Mouse (Mus musculus) bone marrow, adult 2 months (tissue): ENCODE measurements around the gene Ssh2. TPM values are rescaled to one million over a fixed set of nuclear protein-coding genes. Genes with fewer than 3 reads are reported as not detected.
"Not testable (repeated sequence)": the region's sequence is repeated elsewhere in the genome, so short reads cannot be mapped to it uniquely, and the experiment has no call there.

Experiments used
- H3K27ac ChIP-seq: fragments of 200-500 bp; 2 replicates; pipeline ENCODE4 v1.5.1; 2012; ENCODE audit warnings: low read depth, mild to moderate bottlenecking, control low read depth, inconsistent platforms, low read length; ENCODE audit not compliant: control insufficient read depth, poor library complexity, insufficient read depth
- H3K4me1 ChIP-seq: fragments of 200-500 bp; 2 replicates; pipeline ENCODE4 v1.6.1; 2011; ENCODE audit warnings: low read length; ENCODE audit not compliant: control insufficient read depth, insufficient read depth
- H3K4me3 ChIP-seq: fragments of 200-500 bp; replicated peaks from 2 replicates; pipeline ENCODE3; 2011; ENCODE audit warnings: mild to moderate bottlenecking, low read depth, low read length, control low read depth; ENCODE audit not compliant: control insufficient read depth
- CTCF ChIP-seq: fragments of 200-500 bp; IDR thresholded peaks from 2 replicates; pipeline ENCODE4 v1.5.1; 2011; ENCODE audit warnings: low read length, control low read depth; ENCODE audit not compliant: control insufficient read depth, insufficient read depth
- POLR2A ChIP-seq: fragments of 200-500 bp; IDR thresholded peaks from 2 replicates; pipeline ENCODE4 v1.6.1; 2011; ENCODE audit warnings: low read depth, mild to moderate bottlenecking, control low read depth, low read length, borderline replicate concordance; ENCODE audit not compliant: control insufficient read depth
- WGBS: fragments of 180-500 bp; shearing (Covaris S2); methylation state at CpG from one replicate; pipeline ENCODE4 v1.1.7; 2018; 5-methylcytosine and 5-hydroxymethylcytosine counted together
- polyA plus RNA-seq: library from polyadenylated mRNA; stranded (reverse); fragments of >200 nt; gene quantifications from 2 replicates; pipeline ENCODE4 v1.2.4, GENCODE M21; 2011; ENCODE audit warnings: low replicate concordance; ENCODE audit not compliant: missing spikeins, insufficient read depth, insufficient read length

Ssh2 gene
- polyA plus RNA-seq, 1 experiment: 21.8 TPM

DNA sequence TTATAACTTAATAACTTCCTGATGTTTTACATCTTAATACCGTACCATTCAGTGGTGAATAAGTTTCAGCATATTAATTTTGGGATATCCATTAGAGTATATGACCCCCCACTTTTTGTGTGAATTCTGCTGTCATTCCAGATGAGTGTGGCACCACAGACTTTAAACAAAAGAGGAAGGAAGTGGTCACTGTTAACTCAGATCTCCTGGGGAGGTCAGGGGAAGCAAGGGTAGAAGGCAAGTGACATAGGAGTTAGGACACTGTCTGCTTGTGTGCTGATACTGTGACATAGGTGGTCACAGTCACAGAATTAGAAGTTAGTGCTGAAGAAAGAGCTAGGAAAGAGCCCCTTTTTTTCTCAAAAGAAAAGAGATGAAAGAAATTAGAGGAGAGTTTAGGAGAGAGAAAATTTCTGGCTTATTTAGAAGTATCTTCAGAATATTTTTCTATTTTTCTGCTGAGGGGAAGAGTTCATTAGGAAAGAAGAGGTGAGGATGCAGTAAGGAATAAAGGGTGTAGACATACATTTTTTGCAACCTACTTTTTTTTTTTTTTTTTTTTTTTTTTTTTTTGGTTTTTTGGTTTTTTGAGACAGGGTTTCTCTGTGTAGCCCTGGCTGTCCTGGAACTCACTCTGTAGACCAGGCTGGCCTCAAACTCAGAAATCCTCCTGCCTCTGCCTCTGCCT lies 23.7 kb downstream of the Ssh2 start:
- Histone ChIP-seq H3K4me3 (no peak overlapping the region), H3K27ac (peak overlapping the region; percentile 49), H3K4me1 (peaks cover 3% of the 10 kb centered on the region)
- TF ChIP-seq POLR2A: no peak
- TF ChIP-seq CTCF: no peak
- 19% methylated on average over 1 of the region's 1 CpGs for WGBS

- WGBS: 50% methylated on average over 7 of the region's 7 CpGs
- peak overlapping the region; percentile 49 for H3K27ac ChIP-seq
Measured at GRCm38 (mm10) chr11:77240466-77241246, 24.6 kb downstream of the Ssh2 start.

DNA sequence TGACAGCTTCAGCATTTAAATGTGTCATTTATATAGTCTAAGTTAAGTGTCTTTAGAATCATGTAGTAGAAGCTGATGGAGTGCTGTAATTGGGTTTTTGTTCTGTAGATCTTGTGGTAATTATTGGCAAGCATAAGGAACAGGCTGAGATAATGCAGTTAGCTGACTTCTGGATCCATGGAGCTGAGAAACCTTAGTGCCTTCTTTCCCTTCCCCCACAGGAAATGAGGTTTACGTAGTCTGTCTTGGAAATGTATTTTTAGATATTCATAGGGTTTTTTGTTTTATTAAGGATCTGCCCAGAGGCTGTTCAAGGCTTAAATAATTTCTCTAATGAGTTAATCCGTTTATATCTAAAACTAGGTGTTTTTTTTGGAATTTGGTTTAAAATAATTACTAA lies 26.8 kb downstream of the Ssh2 start:
- Histone ChIP-seq H3K4me3 (no peak overlapping the region), H3K4me1 (peaks cover 3% of the 10 kb centered on the region), H3K27ac (no peak overlapping the region)
- WGBS: 36% methylated on average over 2 of the region's 2 CpGs
- no peak for TF ChIP-seq POLR2A
- TF ChIP-seq CTCF: no peak

More at GRCm38 (mm10) chr11:77240466-77241246, 24.6 kb downstream of the Ssh2 start:
- no peak for TF ChIP-seq POLR2A
- TF ChIP-seq CTCF: no peak
- Histone ChIP-seq H3K4me1 (peaks cover 3% of the 10 kb centered on the region), H3K4me3 (no peak overlapping the region)

DNA sequence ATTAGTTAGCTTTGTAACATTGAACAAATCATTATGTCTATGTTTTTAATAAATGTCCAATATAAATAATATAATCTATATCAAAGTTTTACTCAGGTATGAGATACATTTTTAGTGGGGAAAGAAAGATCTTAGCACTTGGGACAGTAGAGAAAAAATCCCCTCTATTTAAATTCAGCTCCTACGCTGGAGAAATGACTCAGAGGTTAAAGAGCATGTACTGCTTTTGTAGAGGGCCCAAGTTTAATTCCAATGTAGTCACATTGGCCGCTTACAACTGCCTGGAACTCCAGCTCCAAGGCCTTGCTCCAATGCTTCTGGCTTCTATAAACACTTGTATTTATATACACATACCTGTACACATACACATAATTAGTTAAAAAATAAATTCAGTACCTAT lies 36.7 kb downstream of the Ssh2 start:
- 79% methylated on average over 2 of the region's 2 CpGs for WGBS
- H3K4me3 ChIP-seq: no peak overlapping the region
- no peak overlapping the region for H3K27ac ChIP-seq
- H3K4me1 ChIP-seq: no peaks in the 10 kb centered on the region; the same call in 1 of the 2 replicates
- no peak for TF ChIP-seq CTCF
- TF ChIP-seq POLR2A: no peak

DNA sequence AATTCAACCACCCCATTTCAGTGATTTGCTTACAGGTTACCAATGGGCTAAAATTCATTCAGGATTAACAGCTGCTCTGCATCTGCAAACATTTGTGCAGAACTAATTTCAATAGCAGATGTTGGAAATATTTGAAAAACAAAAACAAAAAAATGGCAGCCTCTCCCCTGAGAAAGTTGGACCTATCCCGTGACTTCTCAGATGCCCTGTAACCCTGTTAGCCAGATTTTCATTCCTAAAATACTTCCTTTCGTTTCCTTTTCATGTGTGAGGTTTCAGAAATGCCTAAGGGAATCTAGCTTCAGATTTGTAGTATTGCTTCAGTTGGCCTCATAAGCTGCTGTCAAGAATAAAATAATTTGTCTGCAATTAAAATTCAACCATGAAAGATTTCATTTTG lies 43.4 kb downstream of the Ssh2 start:
- no peak overlapping the region for H3K27ac ChIP-seq
- H3K4me3 ChIP-seq: no peak overlapping the region
- WGBS: 93% methylated on average over 2 of the region's 2 CpGs
- TF ChIP-seq CTCF (no peak), POLR2A (no peak)
- no peaks in the 10 kb centered on the region for H3K4me1 ChIP-seq

- no peak overlapping the region for H3K4me3 ChIP-seq
- TF ChIP-seq CTCF (no peak), POLR2A (no peak)
- H3K27ac ChIP-seq: no peak overlapping the region
- WGBS: 82% methylated on average over 2 of the region's 2 CpGs
- no peaks in the 10 kb centered on the region for H3K4me1 ChIP-seq
Measured at GRCm38 (mm10) chr11:77267401-77267800, 51.3 kb downstream of the Ssh2 start.

- Histone ChIP-seq H3K27ac (no peak overlapping the region), H3K4me1 (no peaks in the 10 kb centered on the region), H3K4me3 (no peak overlapping the region)
- WGBS: 46% methylated on average over 2 of the region's 2 CpGs
- no peak for TF ChIP-seq CTCF
- TF ChIP-seq POLR2A: no peak
Measured at GRCm38 (mm10) chr11:77276000-77276399, 59.9 kb downstream of the Ssh2 start.

GRCm38 (mm10) chr11:77278538-77278937 lies 62.5 kb downstream of the Ssh2 start:
- not testable (repeated sequence) for H3K4me3 ChIP-seq, H3K27ac ChIP-seq, H3K4me1 ChIP-seq
- 83% methylated on average over 1 of the region's 1 CpGs for WGBS

DNA sequence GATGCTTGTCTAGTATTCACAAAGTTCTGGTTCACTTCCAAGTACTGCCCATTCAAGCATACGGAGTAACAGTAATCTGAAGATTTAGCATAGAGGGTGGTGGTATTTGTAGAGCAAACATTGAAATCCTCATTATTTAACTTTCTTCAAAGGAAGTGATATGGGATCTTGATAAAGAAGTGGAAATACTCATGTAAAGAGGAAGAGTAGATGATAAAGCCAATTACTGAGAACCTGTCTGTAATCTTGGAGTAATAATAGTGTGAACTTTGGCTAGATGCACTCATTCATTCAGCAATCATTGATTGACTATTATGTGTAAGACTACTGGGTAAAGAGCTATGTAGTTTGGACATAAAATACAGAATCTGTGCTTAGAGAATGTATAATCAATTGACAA lies 64.1 kb downstream of the Ssh2 start:
- WGBS: 78% methylated on average over 1 of the region's 1 CpGs
- no peak for TF ChIP-seq CTCF
- TF ChIP-seq POLR2A: no peak
- Histone ChIP-seq H3K4me3 (no peak overlapping the region), H3K27ac (no peak overlapping the region), H3K4me1 (no peaks in the 10 kb centered on the region)
